Mouse (Mus musculus): ENCODE results near the gene Dock6.

DNA sequence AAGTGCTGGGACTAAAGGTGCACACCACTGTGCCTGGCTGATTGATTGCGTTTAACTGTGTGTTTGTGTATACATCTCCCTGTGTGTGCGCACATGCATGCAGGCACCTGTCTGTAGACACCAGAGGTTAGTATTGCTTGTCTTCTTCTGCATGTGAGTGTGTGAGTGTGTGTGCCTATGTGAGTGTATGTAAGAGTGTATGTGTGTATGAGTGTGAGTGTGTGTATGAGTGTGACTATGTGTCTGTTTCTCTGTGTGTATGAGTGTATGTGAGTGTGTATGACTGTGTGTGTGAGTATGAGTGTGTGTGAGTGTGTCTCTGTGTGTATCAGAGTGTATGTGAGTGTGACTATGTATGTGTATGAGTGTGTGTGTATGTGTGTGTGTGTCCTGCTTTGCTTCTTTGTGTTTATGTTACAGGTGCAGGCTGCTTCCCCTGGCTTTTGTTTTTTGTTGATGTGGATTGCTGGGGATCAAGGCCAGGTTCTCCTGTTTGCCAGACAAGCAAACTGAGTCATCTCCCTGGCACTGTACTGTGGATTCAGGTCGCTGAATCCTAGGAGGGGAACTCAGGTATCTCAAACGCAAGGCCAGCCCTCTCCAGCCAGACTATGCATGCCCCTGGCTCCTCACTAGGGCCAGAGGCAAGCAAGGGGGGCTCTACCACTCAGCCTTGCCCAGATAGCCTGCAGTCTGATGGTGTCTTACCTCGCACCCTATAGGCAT, 13.4 kb upstream of the Dock6 start:
- TF ChIP-seq CTCF (IDR thresholded peaks at IDR 0.05; ENCODE audit: extremely low read depth, insufficient read depth, low read length) = no peak
- no peak for TF ChIP-seq POLR2A (IDR thresholded peaks at IDR 0.05; ENCODE audit: extremely low read depth, insufficient read depth, low read length)
